Mouse (Mus musculus) midbrain, embryonic 13.5 days (tissue): ENCODE data around the gene Metap1d. TPM values are rescaled to one million over a fixed set of nuclear protein-coding genes. Genes with fewer than 3 reads are reported as not detected.

ENCODE experiments used
- ATAC-seq: fragments of 200-750 bp; cut with Nextera tagmentation; 2 replicates; pipeline ENCODE4 v1.8.0; 2017; ENCODE audit warnings: mild to moderate bottlenecking, moderate TSS enrichment, moderate library complexity
- H3K27ac ChIP-seq: fragments of 300-500 bp; sonication (generic); 2 replicates; pipeline ENCODE4 v1.5.1; 2015; ENCODE audit warnings: inconsistent platforms, mild to moderate bottlenecking, moderate library complexity
- H3K27me3 ChIP-seq: fragments of 300-500 bp; sonication (generic); 2 replicates; pipeline ENCODE4 v1.6.1; 2015; ENCODE audit warnings: mild to moderate bottlenecking, inconsistent platforms
- H3K36me3 ChIP-seq: fragments of 300-500 bp; sonication (generic); 2 replicates; pipeline ENCODE4 v1.6.1; 2015; ENCODE audit warnings: mild to moderate bottlenecking, inconsistent platforms
- H3K4me1 ChIP-seq: fragments of 300-500 bp; sonication (generic); replicated peaks from 2 replicates; pipeline ENCODE4 v1.6.1; 2015; ENCODE audit warnings: inconsistent platforms
- H3K4me2 ChIP-seq: fragments of 300-500 bp; sonication (generic); replicated peaks from 2 replicates; pipeline ENCODE4 v1.6.1; 2015; ENCODE audit warnings: moderate library complexity, mild to moderate bottlenecking, inconsistent platforms
- H3K4me3 ChIP-seq: fragments of 300-500 bp; sonication (generic); replicated peaks from 2 replicates; pipeline ENCODE4 v1.5.1; 2015; ENCODE audit warnings: mild to moderate bottlenecking, inconsistent platforms
- H3K9ac ChIP-seq: fragments of 300-500 bp; sonication (generic); replicated peaks from 2 replicates; pipeline ENCODE4 v1.6.1; 2015; ENCODE audit warnings: mild to moderate bottlenecking, inconsistent platforms
- H3K9me3 ChIP-seq: fragments of 300-500 bp; sonication (generic); 2 replicates; pipeline ENCODE4 v1.6.1; 2016; ENCODE audit warnings: mild to moderate bottlenecking, inconsistent platforms
- WGBS: fragments of 180-500 bp; shearing (Covaris S2); methylation state at CpG from one replicate; pipeline ENCODE4 v1.1.7; 2015; 5-methylcytosine and 5-hydroxymethylcytosine counted together
- polyA plus RNA-seq: library from polyadenylated mRNA; unstranded; fragments of >200 nt; fragmentation: Nextera tagmentation; extraction: Ambion mirVana; gene quantifications from 2 replicates; pipeline ENCODE4 v1.2.1, GENCODE M21; 2015

Metap1d gene
- polyA plus RNA-seq, 1 experiment from 2014 or later = 35.1 TPM

- Histone ChIP-seq H3K4me2 (no peak overlapping the region), H3K36me3 (no peaks in the 10 kb centered on the region), H3K27me3 (no peaks in the 10 kb centered on the region), H3K4me1 (peaks cover 5% of the 10 kb centered on the region), H3K9ac (no peak overlapping the region), H3K4me3 (no peak overlapping the region), H3K27ac (no peak overlapping the region), H3K9me3 (no peaks in the 10 kb centered on the region)
- ATAC-seq = no peak
Observed at GRCm38 (mm10) chr2:71477787-71478186, 24.7 kb downstream of the Metap1d start.

GRCm38 (mm10) chr2:71479917-71480316 is 26.8 kb downstream of the Metap1d start:
- no peak overlapping the region for H3K4me2 ChIP-seq
- no peak for ATAC-seq
- H3K4me1 ChIP-seq = peaks cover 9% of the 10 kb centered on the region
- no peak overlapping the region for H3K4me3 ChIP-seq
- no peaks in the 10 kb centered on the region for H3K9me3 ChIP-seq
- no peak overlapping the region for H3K27ac ChIP-seq
- 1% methylated on average over 7 of the region's 7 CpGs for WGBS
- no peak overlapping the region for H3K9ac ChIP-seq
- H3K27me3 ChIP-seq = no peaks in the 10 kb centered on the region
- no peaks in the 10 kb centered on the region for H3K36me3 ChIP-seq

DNA sequence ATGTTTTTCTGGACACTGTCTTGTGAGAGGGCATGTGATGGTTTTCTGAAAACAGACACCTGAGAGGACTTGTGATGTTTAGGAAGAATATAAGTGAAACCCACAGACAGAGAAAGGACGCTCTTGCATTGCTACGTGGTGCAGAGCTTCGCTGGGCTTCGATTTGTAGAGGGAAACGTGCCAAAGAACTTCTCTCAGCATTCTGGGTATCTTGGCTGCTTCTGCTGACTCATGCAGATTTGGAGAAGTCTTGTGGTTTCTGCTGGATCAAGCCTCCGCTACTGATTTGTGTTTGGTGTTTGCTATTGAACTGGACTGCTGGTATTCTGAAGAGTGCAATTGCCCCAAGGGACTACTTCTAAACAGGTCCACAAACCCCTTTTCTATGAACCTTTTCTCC is 28.7 kb downstream of the Metap1d start:
- H3K36me3 ChIP-seq = no peaks in the 10 kb centered on the region
- no peaks in the 10 kb centered on the region for H3K27me3 ChIP-seq
- H3K4me3 ChIP-seq = no peak overlapping the region
- no peak overlapping the region for H3K4me2 ChIP-seq
- H3K9me3 ChIP-seq = no peaks in the 10 kb centered on the region
- no peak overlapping the region for H3K27ac ChIP-seq
- 88% methylated on average over 6 of the region's 6 CpGs for WGBS
- ATAC-seq = no peak
- H3K4me1 ChIP-seq = peaks cover 9% of the 10 kb centered on the region
- no peak overlapping the region for H3K9ac ChIP-seq

DNA sequence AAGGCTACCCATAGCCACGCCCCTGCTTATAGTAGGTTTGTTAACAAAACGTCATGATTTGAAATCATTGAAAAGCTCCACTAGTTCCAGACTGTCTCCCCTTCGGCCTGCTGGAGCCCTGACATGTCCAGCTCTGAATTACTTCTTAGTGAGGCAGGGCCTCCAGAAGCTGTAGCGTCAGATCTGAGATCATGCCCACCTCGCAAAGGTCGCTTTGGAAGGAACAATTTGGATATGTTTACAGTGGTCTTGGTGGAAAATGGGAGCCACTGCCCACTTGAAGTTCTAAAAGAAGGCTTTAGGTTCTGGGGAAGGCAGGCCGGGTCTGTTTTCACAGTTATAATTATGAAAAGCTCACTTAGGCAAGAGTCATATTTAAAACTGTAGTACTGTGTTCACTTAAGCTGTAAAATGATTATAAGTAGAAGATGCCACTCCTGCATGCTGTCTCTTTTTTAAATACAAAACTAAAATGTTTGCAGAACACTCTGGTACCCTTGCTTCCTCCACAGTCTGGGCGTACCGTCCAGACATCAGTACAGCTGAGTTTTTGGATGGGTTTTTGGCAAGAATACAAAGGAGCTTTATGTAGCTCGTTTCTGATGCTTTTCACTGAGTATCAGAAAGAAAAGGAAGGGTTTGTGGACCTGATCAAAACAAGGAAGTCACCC is 30.1 kb downstream of the Metap1d start:
- no peak overlapping the region for H3K9ac ChIP-seq
- no peak for ATAC-seq
- H3K4me2 ChIP-seq = no peak overlapping the region
- no peak overlapping the region for H3K27ac ChIP-seq
- peaks cover 9% of the 10 kb centered on the region for H3K4me1 ChIP-seq
- 65% methylated on average over 10 of the region's 10 CpGs for WGBS
- H3K36me3 ChIP-seq = no peaks in the 10 kb centered on the region
- no peak overlapping the region for H3K4me3 ChIP-seq
- H3K27me3 ChIP-seq = no peaks in the 10 kb centered on the region
- no peaks in the 10 kb centered on the region for H3K9me3 ChIP-seq

DNA sequence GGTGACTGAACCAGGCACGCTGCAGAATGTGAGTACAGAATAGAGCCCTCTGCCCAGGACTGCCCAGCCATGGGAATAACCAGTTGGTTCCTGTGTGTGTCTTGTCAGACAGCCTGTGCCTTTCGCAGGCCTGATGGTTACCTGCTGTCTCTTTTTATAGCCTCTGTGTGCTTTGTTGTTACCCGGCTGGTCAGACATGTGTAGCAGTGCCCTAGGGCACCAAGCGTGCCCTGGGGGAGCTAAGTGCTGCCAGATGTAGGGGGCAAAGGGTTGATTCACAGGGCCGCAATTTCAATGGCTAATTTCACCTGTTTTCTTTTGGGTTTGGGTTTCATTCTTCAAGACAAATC is 30.6 kb downstream of the Metap1d start:
- Histone ChIP-seq H3K27ac (no peak overlapping the region), H3K36me3 (no peaks in the 10 kb centered on the region), H3K9ac (no peak overlapping the region), H3K27me3 (no peaks in the 10 kb centered on the region), H3K9me3 (no peaks in the 10 kb centered on the region), H3K4me1 (peaks cover 9% of the 10 kb centered on the region), H3K4me3 (no peak overlapping the region), H3K4me2 (no peak overlapping the region)
- ATAC-seq = no peak
- 46% methylated on average over 5 of the region's 5 CpGs for WGBS

DNA sequence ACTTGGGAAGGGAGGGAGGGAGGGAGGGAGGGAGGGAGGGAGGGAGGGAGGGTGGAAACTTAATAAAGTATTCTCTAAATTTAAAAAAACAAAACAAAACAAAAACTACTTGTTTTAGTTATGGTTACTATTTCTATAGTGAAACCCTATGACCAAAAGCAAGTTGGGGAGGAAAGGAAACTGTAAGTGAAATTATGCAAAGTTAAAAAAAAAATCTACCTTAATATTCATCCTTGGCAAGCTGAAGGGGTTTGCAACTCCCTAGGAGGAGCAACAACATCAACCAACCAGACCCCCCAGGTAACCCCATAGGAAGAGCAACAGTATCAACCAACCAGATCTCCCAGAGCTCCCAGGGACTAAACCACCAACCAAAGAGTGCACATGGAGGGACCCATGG is 38.2 kb downstream of the Metap1d start:
- Histone ChIP-seq H3K4me2 (no peak overlapping the region), H3K36me3 (no peaks in the 10 kb centered on the region)

DNA sequence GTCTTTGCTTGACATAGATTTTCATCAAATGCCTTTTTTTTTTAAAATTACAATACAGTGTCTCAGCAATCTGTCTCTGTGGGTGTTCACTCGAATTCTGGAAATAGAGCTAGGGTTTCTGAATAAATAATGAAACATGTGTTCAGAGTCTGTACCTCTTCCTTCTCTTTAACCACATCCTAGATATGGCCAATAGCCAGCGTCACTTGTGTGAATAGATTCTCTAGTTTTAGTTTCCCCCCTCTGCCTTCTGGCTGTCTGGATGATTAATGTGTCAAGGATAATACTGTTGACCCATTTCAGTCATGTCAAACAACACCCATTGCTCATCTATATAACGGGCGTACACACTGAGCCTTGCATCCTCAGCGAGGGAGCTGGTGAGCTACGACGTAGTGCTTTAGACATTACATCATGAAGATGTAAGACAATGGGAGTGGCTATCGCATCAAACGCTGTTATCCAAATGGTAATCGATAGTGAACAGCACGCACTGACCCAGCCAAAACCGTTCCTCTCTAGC is 40.1 kb downstream of the Metap1d start:
- H3K9me3 ChIP-seq = no peaks in the 10 kb centered on the region
- no peaks in the 10 kb centered on the region for H3K36me3 ChIP-seq
- H3K4me3 ChIP-seq = no peak overlapping the region
- H3K27me3 ChIP-seq = no peaks in the 10 kb centered on the region
- H3K9ac ChIP-seq = no peak overlapping the region
- no peak overlapping the region for H3K27ac ChIP-seq
- ATAC-seq = no peak
- peaks cover 13% of the 10 kb centered on the region for H3K4me1 ChIP-seq
- 79% methylated on average over 12 of the region's 12 CpGs for WGBS
- H3K4me2 ChIP-seq = no peak overlapping the region

More for the DNA sequence above, 38.2 kb downstream of the Metap1d start:
- no peak overlapping the region for H3K9ac ChIP-seq
- H3K27me3 ChIP-seq = no peaks in the 10 kb centered on the region
- no peaks in the 10 kb centered on the region for H3K9me3 ChIP-seq
- ATAC-seq = no peak
- H3K4me3 ChIP-seq = no peak overlapping the region
- H3K27ac ChIP-seq = no peak overlapping the region
- peaks cover 10% of the 10 kb centered on the region for H3K4me1 ChIP-seq

GRCm38 (mm10) chr2:71494503-71494902 is 41.4 kb downstream of the Metap1d start:
- Histone ChIP-seq H3K27ac (peak overlapping the region; percentile 66; the same call in 1 of the 2 replicates), H3K27me3 (no peaks in the 10 kb centered on the region), H3K4me3 (no peak overlapping the region), H3K4me2 (no peak overlapping the region), H3K4me1 (peaks cover 13% of the 10 kb centered on the region), H3K36me3 (no peaks in the 10 kb centered on the region), H3K9ac (no peak overlapping the region), H3K9me3 (no peaks in the 10 kb centered on the region)
- 38% methylated on average over 10 of the region's 10 CpGs for WGBS
- no peak for ATAC-seq

- Histone ChIP-seq H3K9me3 (no peaks in the 10 kb centered on the region), H3K4me2 (no peak overlapping the region), H3K27ac (peak overlapping the region; percentile 66; the same call in 1 of the 2 replicates), H3K9ac (no peak overlapping the region), H3K36me3 (no peaks in the 10 kb centered on the region), H3K27me3 (no peaks in the 10 kb centered on the region), H3K4me1 (peaks cover 13% of the 10 kb centered on the region), H3K4me3 (no peak overlapping the region)
- WGBS = 12% methylated on average over 4 of the region's 4 CpGs
- ATAC-seq = no peak
Observed at GRCm38 (mm10) chr2:71494971-71495370, 41.9 kb downstream of the Metap1d start.

GRCm38 (mm10) chr2:71497175-71497574 is 44.1 kb downstream of the Metap1d start:
- ATAC-seq = no peak
- Histone ChIP-seq H3K9ac (no peak overlapping the region), H3K4me2 (no peak overlapping the region), H3K27ac (no peak overlapping the region), H3K27me3 (no peaks in the 10 kb centered on the region), H3K4me1 (peaks cover 13% of the 10 kb centered on the region), H3K9me3 (no peaks in the 10 kb centered on the region), H3K4me3 (no peak overlapping the region), H3K36me3 (no peaks in the 10 kb centered on the region)
- 73% methylated on average over 5 of the region's 5 CpGs for WGBS

- no peaks in the 10 kb centered on the region for H3K27me3 ChIP-seq
- no peaks in the 10 kb centered on the region for H3K36me3 ChIP-seq
- no peak overlapping the region for H3K9ac ChIP-seq
- H3K4me3 ChIP-seq = no peak overlapping the region
- 71% methylated on average over 16 of the region's 16 CpGs for WGBS
- peaks cover 10% of the 10 kb centered on the region for H3K4me1 ChIP-seq
- no peak for ATAC-seq
- no peak overlapping the region for H3K4me2 ChIP-seq
- H3K9me3 ChIP-seq = no peaks in the 10 kb centered on the region
- H3K27ac ChIP-seq = no peak overlapping the region
Observed at GRCm38 (mm10) chr2:71499276-71500230, 46.5 kb downstream of the Metap1d start.

- Histone ChIP-seq H3K27ac (no peak overlapping the region), H3K9ac (no peak overlapping the region), H3K4me3 (no peak overlapping the region), H3K4me2 (no peak overlapping the region), H3K27me3 (no peaks in the 10 kb centered on the region), H3K9me3 (no peaks in the 10 kb centered on the region), H3K4me1 (peaks cover 3% of the 10 kb centered on the region; the same call in 1 of the 2 replicates), H3K36me3 (no peaks in the 10 kb centered on the region)
- ATAC-seq = no peak
- WGBS = 87% methylated on average over 9 of the region's 9 CpGs
Observed at GRCm38 (mm10) chr2:71504852-71505251, 51.8 kb downstream of the Metap1d start.
